Mouse (Mus musculus) brain, embryonic 14.5 days (tissue): ENCODE data around the gene Gm3012. TPM values are rescaled to one million over a fixed set of nuclear protein-coding genes. Genes with fewer than 3 reads are reported as not detected.
"Not testable (repeated sequence)": the region's sequence is repeated elsewhere in the genome, so short reads cannot be mapped to it uniquely, and the experiment has no call there.

Experiments used
- DNase-seq: peaks from one replicate; pipeline ENCODE4 v3.0.0-alpha.2; 2011; ENCODE audit warnings: low read depth
- polyA plus RNA-seq: library from polyadenylated mRNA; depleted of rRNA; stranded (reverse); fragments of >200 nt; gene quantifications from 2 replicates; pipeline ENCODE4 v1.2.3, GENCODE M21; 2012; rRNA removed

Gm3012 gene
- polyA plus RNA-seq = not detected in 2 replicates

- DNase-seq = not testable (repeated sequence)
These were observed at the start of gene Gm3012 for GRCm38 (mm10) chr14:3634212-3634611. Gene Gm3012, plus strand, starts transcription at chr14:3634512.

- not testable (repeated sequence) for DNase-seq
These were observed 17.4 kb downstream of the Gm3012 start, which contains the start of gene Gm3020 for GRCm38 (mm10) chr14:3651730-3652129. Gene Gm3020, plus strand, starts transcription at chr14:3652030.

- not testable (repeated sequence) for DNase-seq
These were observed 54.2 kb downstream of the Gm3012 start, which contains the start of gene Gm3043 for GRCm38 (mm10) chr14:3688483-3688882. Gene Gm3043, plus strand, starts transcription at chr14:3688783.

Other genes starting within 250 kb of the Gm3012 start
- gene Gm10413, start 239.4 kb upstream of the Gm3012 start, polyA plus RNA-seq = not detected in 2 replicates
- 6.1 and 6.5 TPM in 2 replicates for gene Gm10409, start 221.9 kb upstream of the Gm3012 start, polyA plus RNA-seq
- 9.0 and 9.1 TPM in 2 replicates for gene Gm3005, start 206.4 kb upstream of the Gm3012 start, polyA plus RNA-seq
- not detected in 2 replicates for gene Gm10408, start 185.1 kb upstream of the Gm3012 start, polyA plus RNA-seq
- gene Gm3020, start 17.5 kb downstream of the Gm3012 start, polyA plus RNA-seq = 6.1 and 6.5 TPM in 2 replicates
- gene Gm3043, start 54.3 kb downstream of the Gm3012 start, polyA plus RNA-seq = not detected in 2 replicates
- 6.7 and 7.2 TPM in 2 replicates for gene Gm3002, start 175.6 kb downstream of the Gm3012 start, polyA plus RNA-seq
- gene Gm3033, start 211.7 kb downstream of the Gm3012 start, polyA plus RNA-seq = 0.14 TPM in 1 of 2 replicates, not detected in the other
- not detected in 2 replicates for gene Gm2916, start 249.7 kb downstream of the Gm3012 start, polyA plus RNA-seq